Mouse (Mus musculus): ENCODE results near the gene Polr2f. TPM values are rescaled to one million over a fixed set of nuclear protein-coding genes. Genes with fewer than 3 reads are reported as not detected.
A peak's percentile ranks its signal among the peaks of the same experiment; 100 is the strongest.

Polr2f gene
- total RNA-seq, 1 experiment from 2014 or later = 98.4 TPM

DNA sequence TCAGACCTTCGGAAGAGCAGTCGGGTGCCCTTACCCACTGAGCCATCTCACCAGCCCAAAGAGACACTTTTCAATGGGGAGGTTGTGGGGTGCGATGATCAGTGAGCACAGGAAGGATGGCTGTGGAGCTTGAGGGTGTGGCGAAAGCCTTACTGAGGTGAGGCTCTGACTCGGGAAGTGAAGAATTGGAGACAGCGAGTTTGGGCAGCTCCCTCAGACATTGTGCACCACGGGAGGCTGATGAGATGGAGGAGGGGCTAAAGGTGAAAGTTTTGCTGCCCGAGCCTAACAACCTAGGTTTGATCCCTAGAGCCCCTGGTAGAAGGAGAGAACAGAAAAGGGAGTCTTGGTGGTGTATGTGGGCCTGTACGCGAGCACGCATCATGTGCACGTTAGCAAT is 2.5 kb downstream of the Polr2f start:
- ATAC-seq (replicated peaks; ENCODE audit: insufficient number of reproducible peaks, low FRiP score, low TSS enrichment, poor library complexity, severe bottlenecking) = no peak

DNA sequence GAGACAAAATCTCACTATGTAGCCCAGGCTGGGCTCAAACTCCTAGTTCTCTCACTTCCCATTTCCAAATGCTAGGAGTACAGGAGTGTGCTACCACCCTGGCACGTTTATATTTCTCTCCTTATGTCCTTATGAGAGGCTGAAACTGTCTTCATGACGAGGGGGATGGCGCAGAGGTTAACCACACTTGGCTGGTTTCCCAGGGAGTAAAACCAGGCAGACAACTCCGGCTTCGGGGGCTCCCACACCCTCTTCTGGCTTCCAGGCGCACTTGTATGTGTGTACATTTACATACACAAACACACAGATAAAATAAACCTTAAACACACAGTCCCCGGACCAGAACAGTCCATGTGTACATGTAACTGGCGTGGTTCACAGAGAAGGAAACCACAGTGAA is 3.2 kb downstream of the Polr2f start:
- no peak for ATAC-seq (replicated peaks; ENCODE audit: insufficient number of reproducible peaks, low FRiP score, low TSS enrichment, poor library complexity, severe bottlenecking)

DNA sequence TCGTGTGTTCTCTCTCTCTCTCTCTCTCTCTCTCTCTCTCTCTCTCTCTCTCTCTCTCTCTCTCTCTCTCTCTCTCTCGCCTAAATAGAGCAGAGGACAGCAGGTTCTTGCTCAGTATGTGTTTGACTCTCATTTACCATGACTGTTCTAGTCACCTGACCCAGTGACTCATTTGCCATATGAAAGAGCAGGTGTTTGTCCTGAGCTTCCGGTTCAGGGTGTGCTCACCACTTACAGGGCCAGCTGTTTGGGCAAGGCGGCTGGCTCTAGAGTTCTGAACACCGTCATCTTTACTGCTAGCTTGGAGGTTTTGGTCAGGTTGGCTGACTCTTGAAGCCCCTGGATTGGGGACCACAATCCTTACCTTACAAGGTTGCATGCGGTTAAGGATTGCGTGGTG is 4.7 kb downstream of the Polr2f start:
- no peak for ATAC-seq (replicated peaks; ENCODE audit: insufficient number of reproducible peaks, low FRiP score, low TSS enrichment, poor library complexity, severe bottlenecking)

DNA sequence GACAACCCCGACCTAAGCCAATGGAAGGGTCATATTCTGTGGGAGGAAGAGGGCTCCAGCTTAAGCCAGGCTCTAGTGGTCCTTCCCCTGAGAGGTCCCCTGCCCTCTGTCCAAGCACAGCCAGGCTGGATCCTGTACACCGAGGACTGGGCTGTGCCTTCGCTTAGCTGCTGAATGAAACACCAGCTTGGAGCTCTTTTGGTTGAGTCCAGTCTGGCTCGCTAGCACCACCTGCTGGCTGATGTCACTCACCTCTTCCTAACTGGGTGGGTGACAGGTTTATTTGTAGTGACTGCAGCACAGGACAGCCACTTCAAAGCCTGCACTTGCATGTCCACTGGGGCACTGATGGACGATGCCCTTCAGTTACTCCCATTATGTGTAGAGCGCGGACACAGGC is 7.7 kb downstream of the Polr2f start:
- peak; percentile 72 for ATAC-seq (replicated peaks; ENCODE audit: insufficient number of reproducible peaks, low FRiP score, low TSS enrichment, poor library complexity, severe bottlenecking)

DNA sequence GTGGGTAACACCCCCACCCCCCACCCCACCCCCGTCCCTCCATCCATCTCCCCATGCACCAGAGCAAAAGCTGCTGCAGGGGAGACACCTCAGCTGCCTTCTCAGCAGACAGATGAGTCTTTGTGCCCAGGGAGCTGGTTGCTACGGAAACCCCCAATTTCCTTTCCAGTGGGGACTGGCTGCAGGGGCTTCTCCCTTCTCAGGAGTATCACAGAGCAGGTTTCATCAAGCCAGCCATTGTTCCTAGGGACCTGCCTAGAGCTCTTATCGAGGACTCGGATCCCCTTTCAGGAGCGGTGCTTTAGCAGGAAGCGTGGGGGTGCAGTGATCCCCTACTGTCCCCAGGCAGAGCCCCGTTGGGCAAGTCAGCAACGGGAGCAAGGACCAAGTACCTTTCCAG is 11.1 kb downstream of the Polr2f start:
- ATAC-seq (replicated peaks; ENCODE audit: insufficient number of reproducible peaks, low FRiP score, low TSS enrichment, poor library complexity, severe bottlenecking) = no peak

DNA sequence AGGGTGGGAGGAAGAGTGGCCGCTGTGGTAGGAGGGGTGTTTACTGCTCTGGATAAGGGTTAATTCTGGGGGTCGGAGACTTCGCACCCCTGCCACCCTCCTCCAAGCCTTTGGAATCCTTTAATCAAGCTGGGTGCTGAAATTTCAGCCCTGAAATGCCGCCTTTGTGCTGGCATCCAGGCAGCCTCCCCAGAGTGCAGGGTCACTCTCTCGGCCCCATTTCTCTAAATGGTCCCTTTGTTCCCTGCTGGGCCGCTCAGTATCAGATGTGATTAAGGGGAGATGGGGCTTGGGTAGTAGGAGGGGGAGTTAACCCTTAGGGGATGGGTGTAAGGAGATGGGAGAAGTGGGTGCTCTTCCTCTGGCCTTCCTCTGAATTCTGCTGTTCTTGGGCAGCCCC is 11.9 kb downstream of the Polr2f start:
- ATAC-seq (replicated peaks; ENCODE audit: insufficient number of reproducible peaks, low FRiP score, low TSS enrichment, poor library complexity, severe bottlenecking) = no peak

DNA sequence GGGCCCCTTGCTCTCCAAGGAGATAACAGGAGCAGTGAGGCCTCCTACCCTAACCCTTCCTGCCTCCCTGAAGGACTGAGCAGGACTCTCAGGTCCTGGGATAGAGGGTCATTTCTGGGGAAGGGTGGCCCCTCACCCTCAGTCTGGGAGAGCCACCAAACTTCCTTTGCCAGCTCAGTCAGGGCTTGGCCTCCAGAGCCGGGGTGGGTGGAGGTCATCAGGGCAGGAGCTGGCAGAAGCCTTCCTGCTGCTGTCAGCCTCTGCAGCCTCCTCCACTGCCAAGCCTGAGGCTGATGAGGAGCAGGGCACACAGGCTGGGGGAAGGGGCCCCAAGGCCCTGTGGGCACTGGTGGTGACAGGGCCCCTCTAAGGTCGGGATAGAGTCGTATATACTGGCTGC is 14.8 kb downstream of the Polr2f start:
- ATAC-seq (replicated peaks; ENCODE audit: insufficient number of reproducible peaks, low FRiP score, low TSS enrichment, poor library complexity, severe bottlenecking) = no peak

DNA sequence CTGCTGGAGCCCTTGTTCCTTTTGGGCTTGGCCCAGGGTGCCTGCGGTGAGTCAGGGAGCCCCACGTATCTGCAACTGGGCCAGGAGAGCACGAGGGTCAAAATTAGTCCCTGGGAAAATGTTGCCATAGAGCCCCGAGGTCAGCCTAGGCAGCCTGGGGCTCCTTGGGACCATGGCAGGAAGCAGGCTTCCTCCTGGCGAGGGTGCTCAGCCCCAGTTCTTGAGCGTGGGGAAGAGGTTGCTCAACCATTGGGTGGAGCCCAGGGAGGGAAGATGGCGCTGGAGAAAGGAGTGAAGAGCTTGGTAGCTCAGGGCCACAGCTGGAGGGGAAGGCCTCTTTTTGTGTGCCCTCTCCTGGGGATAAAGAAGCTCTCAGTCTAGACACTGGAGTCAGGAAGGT is 21.5 kb downstream of the Polr2f start:
- no peak for ATAC-seq (replicated peaks; ENCODE audit: insufficient number of reproducible peaks, low FRiP score, low TSS enrichment, poor library complexity, severe bottlenecking)

DNA sequence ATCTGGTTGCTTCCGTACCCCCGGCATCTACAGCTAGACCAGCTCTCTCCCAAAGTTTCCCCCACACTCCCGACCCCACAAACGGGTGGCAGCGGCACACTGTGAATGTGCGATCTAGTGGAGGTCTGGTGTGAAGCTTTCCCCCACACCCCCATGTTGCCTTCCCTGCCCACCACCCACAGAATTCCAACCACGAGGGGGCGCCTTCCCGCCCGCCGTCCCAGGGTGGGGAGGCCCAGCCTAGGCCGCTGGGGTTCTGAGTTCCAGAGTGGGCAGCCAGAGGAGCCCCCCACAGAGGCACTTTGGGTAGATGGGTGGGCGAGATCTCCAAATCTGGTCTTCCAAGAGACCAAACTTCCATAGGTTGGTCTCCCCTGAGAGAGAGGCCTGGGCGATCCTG is 22.0 kb downstream of the Polr2f start:
- ATAC-seq (replicated peaks; ENCODE audit: insufficient number of reproducible peaks, low FRiP score, low TSS enrichment, poor library complexity, severe bottlenecking) = no peak

DNA sequence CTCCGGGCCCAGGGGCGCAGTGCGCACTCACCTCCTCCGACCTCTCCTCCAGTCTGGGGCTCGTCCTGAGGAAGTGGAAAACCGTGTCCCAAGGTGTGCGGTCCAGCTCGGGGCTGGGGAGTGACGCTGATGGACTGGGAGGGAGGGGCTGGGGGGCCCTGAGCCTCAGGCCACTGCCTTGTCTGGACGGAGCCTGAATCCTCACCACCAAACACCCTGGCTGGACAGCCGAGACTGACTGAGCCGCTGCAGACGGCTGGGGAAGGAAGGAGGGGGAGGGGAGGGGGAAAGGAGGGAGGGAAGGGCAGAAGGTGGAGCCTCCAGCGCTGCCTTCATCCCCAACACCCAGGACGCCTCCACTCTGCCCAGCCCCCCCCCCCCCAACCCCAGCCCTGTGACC is 23.4 kb downstream of the Polr2f start:
- ATAC-seq (replicated peaks; ENCODE audit: insufficient number of reproducible peaks, low FRiP score, low TSS enrichment, poor library complexity, severe bottlenecking) = no peak

DNA sequence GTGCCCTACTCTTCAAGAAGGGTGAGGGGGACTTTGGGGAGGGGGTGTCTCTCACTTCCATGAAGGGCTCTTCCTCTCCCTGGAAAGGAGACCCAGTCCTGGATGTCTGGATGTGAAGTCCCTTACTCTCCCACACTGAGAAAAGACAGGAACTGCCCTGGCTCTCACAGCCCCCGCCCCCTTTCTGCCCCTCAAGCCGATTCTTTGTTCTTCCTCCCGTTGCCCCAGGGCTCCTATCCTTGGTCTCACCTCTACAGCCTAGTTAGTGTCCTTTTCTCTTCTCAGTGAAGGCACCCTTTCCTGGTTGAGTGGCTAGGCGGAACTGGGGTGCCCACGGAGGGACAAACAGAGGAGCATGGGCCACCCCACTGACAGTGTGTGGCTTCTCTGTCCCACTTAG is 24.3 kb downstream of the Polr2f start, which contains the start of gene Sox10:
Gene Sox10, minus strand, starts transcription at position 101 of the 400 bp plus-strand sequence.
- no peak for ATAC-seq (replicated peaks; ENCODE audit: insufficient number of reproducible peaks, low FRiP score, low TSS enrichment, poor library complexity, severe bottlenecking)

DNA sequence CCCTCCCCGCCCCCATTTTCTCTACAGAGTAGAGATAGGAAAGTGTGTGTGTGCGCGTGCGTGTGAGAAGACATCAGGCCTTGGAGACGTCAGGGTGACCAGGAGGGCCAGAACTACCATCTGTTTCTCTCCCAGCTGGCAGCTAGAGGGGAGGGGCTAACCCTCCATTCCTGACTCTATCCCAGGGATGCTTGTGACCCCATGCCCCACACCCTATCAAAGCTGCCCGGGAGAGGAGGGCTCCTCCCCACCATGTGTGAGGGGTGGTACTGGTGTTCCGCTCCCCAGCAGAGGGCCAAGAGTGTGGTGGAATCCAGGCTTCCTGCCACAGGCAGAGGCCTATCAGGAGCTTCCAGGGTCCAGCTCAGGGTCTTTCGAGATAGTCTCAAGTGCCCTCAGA is 25.9 kb downstream of the Polr2f start:
- no peak for ATAC-seq (replicated peaks; ENCODE audit: insufficient number of reproducible peaks, low FRiP score, low TSS enrichment, poor library complexity, severe bottlenecking)

DNA sequence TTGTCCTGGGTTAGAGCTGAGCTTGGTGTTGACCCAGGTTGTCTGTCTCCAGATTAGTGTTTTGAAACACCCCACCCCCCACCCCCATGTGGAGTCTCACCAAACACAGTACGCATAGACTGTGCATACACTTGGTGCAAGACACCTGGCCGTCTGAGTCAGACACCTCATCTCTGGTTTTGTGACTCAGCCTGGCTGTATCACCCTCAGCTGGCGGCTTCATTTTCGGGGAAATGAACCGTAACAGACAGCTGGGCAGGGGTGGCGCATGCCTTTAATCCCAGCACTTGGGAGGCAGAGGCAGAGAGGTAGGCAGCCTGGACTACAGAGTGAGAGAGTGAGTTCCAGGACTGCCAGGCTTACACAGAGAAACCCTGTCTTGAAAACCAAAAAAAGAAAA is 36.1 kb downstream of the Polr2f start:
- ATAC-seq (replicated peaks; ENCODE audit: insufficient number of reproducible peaks, low FRiP score, low TSS enrichment, poor library complexity, severe bottlenecking) = no peak

DNA sequence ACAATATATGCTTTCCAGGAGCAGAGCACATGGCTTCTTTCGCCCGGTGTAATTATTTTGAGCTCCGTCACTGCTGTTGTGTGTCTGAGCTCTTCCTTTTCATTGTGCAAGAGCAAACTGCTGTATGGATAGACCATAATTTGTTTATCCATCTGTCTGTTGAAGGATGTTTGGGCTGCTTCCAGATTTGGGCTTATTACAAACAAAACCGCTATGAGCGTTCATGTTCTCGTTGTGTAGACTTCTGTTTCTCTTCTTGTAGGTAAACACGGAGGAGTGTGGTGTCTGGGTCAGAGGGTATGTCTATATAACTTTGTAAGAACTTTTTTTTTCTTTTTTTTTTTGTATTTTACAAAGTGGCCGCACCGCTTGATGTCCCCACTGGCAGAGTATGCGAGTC is 44.4 kb downstream of the Polr2f start:
- no peak for ATAC-seq (replicated peaks; ENCODE audit: insufficient number of reproducible peaks, low FRiP score, low TSS enrichment, poor library complexity, severe bottlenecking)

DNA sequence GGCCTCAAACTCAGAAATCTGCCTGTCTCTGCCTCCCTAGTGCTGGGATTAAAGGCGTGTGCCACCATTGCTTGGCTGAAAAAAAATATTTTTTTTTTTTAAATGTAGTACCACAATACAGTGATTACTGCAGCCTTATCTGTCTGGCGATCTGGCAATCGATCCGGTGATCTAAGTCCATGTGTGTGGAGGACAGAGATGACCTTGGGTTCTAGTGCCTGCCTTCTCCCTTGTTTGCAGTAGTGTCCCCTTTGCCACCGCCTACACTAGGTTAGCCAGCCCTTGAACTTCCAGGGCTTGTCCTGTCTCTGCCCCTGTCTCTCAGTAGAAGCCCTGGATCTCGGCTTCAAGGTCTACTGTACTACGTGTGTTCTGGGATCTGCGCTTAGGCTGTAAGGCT is 47.0 kb downstream of the Polr2f start:
- no peak for ATAC-seq (replicated peaks; ENCODE audit: insufficient number of reproducible peaks, low FRiP score, low TSS enrichment, poor library complexity, severe bottlenecking)

DNA sequence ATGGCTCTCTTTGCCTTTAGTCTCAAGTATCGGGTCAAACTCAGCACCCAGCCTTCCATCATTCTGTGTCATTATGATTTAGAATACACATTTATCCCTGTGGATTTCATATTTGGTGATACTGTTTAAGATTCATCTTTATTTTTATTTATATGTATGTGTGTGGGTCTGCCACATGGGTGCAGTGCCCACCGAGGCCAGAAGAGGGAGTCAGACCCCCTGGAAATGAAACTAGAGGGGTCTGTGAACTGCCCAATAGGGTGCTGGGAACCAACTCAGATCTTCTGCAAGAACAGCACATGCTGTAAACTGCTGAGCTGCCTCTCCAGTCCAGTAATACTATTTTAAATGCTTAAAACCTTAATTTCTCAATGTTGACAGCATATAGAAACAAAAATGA is 50.6 kb downstream of the Polr2f start:
- ATAC-seq (replicated peaks; ENCODE audit: insufficient number of reproducible peaks, low FRiP score, low TSS enrichment, poor library complexity, severe bottlenecking) = no peak

DNA sequence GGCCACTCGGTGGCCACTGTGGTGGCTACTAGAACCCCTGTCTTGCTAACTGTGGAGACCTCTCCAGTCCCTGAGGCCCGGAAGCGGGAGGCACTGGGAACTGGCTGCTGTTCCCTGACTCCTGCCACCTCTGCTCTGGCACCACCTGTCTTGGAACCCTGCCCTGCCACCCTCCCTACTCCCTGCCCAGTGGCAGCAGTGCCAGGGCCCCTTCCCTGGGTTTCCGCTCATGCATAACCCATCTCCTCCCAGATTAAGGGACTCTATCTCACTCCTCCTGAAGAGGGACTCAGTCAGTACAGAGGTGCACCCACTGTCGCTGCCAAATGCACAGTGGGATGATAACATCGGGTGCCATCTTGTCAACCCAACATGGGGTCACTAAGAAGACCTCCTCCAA is 51.6 kb downstream of the Polr2f start:
- ATAC-seq (replicated peaks; ENCODE audit: insufficient number of reproducible peaks, low FRiP score, low TSS enrichment, poor library complexity, severe bottlenecking) = no peak

DNA sequence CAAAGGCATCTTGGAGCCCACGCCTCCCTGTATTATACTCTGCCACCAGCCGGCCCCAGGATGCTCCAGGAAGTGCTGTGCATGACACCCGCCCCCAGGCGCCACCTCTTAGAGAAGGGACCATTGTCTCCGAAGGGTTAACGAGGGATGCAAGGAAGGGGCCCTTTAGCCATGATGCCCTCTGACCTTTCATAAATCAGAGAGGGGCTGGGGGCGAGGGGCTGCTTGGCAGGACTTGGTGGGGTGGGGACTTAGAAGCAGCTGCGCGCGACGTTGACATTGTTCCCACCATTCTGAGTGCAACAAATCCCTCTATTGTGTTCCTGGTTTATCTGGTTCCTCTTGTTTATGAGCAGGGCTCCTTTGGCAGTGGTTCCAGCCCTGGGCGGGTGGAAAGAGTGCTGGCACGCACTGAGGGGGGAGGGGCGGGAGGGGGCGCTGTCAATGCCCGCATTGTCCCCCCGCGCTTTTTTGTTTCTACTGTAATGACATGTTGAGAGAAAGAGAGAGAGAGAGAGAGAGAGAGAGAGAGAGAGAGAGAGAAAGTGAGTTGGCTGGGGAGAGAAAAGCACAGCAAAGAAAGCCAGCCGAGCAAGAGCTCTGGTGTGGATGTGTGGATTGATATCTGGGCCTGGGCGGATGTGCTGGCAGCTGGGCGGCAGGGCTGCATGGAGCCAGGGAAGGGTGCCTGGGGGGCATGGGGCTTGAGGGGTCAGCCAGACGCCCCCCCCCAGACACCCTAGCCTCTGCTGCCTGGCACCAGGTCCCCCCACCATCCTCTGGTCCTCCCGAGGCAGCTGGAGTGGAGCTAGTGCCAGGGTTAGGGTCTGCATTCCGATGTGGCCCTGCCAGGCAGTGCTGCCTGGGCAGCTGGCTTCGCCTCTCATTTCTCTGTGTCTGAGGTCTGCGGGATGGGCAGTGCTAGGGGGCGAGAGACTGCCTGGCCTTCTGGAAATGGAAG is 52.4 kb downstream of the Polr2f start:
- no peak for ATAC-seq (replicated peaks; ENCODE audit: insufficient number of reproducible peaks, low FRiP score, low TSS enrichment, poor library complexity, severe bottlenecking)

DNA sequence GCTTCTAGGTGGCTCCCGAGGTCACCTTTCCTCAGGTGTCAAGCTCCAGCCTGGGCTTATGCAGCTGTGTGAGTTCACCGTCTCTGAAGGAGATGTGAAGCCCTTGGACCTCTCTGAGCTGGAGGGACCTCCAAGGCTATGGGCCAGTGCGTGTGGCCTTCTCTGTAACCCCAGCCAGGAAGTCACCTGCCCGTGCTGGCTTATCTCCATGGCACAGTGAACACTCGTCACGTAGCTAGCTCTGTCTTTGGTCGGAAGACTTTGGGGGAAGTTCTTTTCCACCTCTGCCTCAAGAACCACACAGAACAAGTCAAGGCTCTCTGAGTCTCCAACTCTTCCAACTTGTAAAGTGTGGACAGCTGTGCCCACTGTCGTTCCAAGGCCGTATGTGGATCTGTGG is 53.2 kb downstream of the Polr2f start:
- no peak for ATAC-seq (replicated peaks; ENCODE audit: insufficient number of reproducible peaks, low FRiP score, low TSS enrichment, poor library complexity, severe bottlenecking)

DNA sequence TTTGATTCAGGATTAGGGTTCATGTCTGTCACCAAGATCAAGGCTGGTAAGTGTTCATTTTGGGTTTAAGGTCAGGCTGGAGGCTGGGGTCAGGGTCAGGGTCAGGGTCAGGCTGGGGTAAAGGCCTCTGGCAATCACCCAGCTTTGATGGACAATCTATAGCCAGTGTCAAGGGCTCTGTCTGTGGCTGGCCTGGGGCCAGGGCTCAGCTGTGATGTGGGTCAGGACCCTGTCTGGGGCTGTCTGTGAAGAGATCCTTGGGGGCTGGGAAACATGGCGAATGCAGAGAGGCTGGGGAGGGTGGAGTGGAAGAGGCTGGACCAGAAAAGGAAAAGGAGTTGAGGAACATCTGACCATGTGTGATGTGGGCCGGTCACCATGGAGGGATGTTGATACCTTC is 54.1 kb downstream of the Polr2f start:
- ATAC-seq (replicated peaks; ENCODE audit: insufficient number of reproducible peaks, low FRiP score, low TSS enrichment, poor library complexity, severe bottlenecking) = no peak

DNA sequence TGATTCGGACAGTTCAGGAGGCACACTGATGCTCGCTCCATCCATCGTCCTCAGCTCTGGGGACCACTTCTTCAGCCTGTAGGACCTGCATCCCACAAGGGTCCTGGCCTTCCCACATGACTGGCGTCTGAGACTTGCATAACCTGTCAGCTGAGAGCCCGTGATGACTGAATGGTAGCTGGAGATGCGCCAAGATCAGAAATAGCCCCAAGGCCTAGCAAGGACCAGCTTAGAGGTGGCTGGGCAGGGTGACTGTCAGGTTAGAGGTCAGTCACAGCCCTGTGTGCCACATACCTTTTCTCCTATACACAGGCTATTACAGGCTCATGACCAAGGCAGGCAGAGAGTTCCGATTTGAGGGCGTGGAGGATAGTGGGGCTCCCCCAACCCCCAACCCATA is 54.7 kb downstream of the Polr2f start:
- no peak for ATAC-seq (replicated peaks; ENCODE audit: insufficient number of reproducible peaks, low FRiP score, low TSS enrichment, poor library complexity, severe bottlenecking)

Measured in monocyte, adult 5-6 weeks (primary cell).